Mouse (Mus musculus): ENCODE results near the gene Kank1. TPM values are rescaled to one million over a fixed set of nuclear protein-coding genes. Genes with fewer than 3 reads are reported as not detected.

The Kank1 gene
- total RNA-seq, 4 experiments from 2014 or later, result 13.2 to 15.3 (median 13.7) TPM

DNA sequence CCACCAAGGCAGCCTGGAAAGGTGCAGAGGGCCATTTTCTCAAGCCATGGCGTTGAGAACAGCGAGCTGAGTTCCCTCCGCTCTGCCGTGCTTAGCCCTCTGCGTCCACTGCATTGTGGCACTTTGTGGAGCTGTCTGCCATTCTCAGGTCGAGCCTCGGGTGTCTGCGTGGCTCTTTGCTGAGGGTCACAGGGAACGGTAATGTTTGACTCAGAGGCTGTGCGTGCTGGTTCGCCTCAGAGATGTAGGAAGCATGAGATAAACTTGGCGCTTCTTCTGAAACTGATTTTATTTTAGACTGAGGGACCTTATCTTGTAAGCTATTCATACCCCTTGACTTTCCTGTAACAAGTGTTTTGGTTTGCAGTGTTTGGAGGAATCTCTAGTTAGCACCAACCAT lies 72.0 kb downstream of the Kank1 start:
- DNase-seq (ENCODE audit: low spot score in 2 of 2), result no peak

DNA sequence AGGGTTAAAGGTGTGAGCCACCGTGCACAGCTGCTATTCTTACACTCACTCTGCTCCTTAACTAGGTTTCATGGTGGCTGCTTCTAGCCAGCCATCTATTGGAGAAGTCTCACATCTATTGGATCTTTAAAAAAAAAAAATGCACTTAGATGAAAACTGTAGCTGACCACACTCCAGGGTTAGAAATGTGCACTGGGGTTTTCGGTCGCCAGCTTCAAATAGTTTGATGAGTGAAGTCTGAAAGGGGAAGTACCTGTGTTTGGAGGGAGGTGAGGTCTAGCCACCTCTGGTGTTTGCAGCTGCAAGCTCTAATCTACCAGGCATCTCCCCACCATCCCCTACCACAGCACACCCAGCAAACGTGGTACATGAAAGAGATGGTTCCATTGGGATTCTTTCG lies 74.2 kb downstream of the Kank1 start:
- no peak for DNase-seq (ENCODE audit: low spot score in 2 of 2)

DNA sequence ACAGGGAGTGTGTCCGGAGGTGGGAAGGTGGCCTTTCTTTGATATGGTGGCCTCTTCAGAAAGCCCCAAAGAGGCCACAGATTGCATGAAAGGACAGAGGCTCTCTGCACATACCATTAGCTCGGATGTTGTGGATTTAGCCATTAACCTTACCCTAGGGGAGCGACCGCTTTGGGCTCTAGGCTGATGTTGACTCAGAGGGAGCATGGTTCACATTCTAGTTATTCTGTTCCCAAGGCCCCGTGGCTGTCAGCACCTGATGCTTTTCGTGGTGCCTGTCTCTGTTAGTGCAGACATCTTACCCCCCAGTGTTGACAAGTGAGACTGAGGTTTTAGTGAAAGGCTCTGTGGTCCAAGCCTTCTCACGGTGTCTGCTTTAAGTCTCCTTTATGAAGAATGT lies 74.9 kb downstream of the Kank1 start:
- no peak for DNase-seq (ENCODE audit: low spot score in 2 of 2)

DNA sequence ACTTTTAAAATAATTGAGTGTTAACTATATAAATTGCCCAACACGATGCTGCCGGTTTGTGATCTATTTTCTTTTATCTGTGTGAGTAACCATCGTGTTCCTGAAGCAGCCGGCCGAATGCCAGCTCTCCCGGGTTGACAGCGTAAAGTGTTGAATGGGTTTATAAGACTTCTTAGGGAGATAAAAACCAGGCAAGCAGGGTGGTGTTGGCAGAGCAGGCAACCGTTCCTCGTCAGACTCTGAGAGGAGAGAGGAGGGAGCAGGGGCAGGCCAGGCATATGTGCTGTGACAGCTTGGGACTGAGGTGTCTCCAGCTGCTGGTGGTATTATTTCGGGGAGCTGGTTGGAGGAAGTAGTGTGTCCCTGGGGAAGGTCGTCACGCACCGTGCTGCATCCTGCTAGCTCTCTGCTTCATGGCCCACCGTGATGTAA lies 78.7 kb downstream of the Kank1 start:
- peak; percentile 4 to 11 for DNase-seq (ENCODE audit: low spot score in 2 of 2)

DNA sequence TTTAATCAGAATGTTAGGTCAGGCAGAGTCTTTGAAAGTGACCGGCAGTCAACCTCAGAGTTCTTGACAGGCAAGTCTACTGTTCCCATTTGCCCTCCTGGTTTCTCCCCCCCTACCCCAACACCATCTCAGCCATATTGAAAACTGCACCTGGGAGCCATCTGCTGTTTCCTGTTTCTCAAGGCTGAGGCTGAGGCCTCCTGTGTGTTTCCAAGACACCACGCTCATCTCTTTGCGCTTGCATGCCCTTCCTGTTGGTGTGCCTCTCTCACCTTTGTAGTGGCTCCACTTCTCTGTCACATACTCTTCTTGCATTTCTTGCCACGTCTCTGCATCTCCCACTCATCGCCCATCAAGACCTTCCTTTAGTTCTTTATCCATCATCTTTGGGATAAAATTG lies 79.2 kb downstream of the Kank1 start:
- no peak for DNase-seq (ENCODE audit: low spot score in 2 of 2)

DNA sequence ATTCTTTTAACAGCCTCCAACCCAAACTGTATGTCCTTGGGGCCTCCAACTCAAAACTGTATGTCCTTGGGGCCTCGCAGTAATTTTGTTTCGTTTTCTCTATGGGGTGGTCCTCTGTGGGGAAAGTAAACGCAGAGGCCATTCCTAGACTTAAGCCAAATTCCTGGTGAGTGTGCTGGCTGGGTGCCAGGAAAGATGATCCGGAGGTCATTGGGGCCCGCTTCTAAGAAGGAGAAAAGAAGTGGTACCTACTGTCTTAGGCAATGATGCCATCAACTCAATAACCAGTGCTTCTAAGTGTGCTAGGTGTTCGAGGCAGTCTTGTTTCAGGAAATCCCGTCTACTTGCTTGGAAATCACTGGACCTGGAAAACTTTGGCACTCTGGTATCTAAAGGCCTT lies 87.5 kb downstream of the Kank1 start:
- DNase-seq (ENCODE audit: low spot score in 2 of 2), result no peak

DNA sequence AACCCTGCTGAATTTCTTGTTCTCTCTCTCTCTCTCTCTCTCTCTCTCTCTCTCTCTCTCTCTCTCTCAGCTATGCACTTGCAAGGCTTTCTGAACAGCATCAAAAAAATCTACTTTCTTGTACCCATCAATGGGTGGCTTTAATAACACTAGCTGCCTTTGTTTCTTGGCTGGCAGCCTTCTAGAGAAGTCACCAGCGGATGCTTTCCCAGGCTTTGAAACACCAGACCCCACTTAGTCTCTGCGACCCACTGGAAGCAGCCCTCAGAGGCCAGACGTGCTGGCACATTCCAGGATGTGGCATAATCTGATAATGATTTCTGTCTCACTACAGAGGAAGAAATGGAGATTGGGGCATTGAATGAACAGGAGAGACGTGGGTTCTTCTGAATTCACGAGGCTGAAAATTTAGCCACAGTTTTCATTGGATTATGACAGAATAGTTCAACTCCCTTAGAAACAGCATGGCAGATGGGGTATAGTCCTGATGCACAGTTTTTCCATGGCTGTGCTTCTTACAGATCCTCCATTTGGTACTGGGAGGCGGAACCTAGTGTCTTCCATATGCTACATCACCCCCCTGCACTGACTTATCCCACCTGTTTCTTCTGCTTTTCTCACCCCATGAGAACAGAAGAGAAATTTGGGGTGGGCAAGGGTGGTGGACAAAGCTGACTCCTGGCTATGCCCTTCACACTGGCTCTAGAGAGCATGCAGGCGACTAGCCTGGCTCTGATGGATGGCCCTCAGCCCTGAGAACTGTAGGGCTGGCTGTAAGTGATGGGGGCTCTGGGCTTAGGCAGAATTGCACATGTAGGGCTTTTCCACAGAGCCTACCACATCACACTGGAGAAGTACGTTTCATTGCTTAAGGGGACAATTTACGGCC lies 88.6 kb downstream of the Kank1 start:
- peak in 1 of 2 experiments; percentile 9 for DNase-seq (ENCODE audit: low spot score in 2 of 2)

DNA sequence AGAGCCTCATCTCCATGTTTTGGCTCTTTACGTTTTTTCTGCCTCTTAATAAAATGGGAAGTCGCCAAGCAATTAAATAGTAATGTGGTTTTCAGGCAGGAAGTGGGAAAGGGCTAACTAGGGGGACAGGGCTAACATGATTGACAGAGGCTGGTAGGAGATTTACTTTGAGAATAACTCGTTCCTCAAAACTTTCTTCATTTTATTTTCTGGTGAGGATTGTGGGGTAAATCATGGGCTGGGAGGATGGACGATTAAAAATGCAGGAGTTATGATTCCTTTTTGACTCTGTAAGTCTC lies 89.2 kb downstream of the Kank1 start:
- DNase-seq (ENCODE audit: low spot score in 2 of 2), result no peak

DNA sequence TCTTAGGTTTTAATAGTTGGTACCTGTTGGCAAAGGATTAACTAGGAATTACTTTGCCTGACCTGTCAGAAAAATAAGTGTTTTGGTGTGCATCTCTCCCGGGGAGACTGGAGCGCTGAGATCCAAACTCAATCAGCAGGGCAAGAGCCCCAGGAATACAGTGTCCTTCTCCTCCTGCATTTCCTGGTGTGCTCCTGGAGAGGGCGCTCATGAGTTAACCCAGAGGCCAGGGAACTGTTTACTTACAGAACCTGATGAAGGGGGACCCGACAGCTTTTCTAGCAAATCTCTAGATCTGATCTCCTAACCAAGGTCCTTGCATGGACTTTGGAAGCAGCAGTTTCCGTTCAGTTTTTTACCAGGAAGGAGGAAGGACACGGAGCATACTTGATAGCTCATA lies 90.9 kb downstream of the Kank1 start:
- no peak for DNase-seq (ENCODE audit: low spot score in 2 of 2)

DNA sequence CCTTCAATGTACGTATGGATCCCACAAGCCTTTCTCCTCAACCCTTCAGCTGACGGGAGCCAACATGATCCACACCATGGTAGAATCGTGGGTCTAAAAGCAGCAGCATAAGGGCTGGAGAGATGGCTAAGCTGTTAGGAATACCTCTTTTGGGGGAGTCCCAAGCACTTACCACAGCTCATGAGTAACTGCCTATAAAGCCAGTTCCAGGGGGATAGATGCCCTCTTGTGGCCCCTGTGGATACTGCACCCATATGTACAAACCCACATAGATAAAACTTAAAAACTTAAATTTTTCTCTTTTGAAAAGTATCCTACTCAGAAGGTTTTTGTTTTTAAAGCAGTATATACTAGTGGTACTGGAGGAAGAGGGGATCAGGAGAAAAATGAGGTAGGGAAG lies 97.6 kb downstream of the Kank1 start:
- no peak for DNase-seq (ENCODE audit: low spot score in 2 of 2)

DNA sequence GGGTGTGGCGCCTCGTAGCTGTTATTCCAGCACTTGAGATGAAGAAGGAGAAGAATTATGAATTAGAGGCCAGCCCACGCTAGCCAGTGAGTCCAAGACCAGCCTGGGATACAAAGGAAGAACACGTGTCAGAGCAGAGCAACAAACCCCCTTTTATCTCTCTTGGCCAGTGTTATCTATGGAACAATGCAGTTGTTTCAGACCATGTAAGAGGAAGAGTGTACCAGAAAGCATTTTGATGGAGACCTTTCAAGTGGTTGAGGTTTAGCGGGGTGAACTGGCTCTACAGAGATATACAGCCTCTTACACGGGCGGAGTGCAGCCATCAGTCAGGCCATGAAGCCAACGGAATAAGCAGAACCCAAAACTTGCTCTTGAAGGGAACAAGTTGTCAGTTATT lies 100.0 kb downstream of the Kank1 start:
- DNase-seq (ENCODE audit: low spot score in 2 of 2), result no peak

DNA sequence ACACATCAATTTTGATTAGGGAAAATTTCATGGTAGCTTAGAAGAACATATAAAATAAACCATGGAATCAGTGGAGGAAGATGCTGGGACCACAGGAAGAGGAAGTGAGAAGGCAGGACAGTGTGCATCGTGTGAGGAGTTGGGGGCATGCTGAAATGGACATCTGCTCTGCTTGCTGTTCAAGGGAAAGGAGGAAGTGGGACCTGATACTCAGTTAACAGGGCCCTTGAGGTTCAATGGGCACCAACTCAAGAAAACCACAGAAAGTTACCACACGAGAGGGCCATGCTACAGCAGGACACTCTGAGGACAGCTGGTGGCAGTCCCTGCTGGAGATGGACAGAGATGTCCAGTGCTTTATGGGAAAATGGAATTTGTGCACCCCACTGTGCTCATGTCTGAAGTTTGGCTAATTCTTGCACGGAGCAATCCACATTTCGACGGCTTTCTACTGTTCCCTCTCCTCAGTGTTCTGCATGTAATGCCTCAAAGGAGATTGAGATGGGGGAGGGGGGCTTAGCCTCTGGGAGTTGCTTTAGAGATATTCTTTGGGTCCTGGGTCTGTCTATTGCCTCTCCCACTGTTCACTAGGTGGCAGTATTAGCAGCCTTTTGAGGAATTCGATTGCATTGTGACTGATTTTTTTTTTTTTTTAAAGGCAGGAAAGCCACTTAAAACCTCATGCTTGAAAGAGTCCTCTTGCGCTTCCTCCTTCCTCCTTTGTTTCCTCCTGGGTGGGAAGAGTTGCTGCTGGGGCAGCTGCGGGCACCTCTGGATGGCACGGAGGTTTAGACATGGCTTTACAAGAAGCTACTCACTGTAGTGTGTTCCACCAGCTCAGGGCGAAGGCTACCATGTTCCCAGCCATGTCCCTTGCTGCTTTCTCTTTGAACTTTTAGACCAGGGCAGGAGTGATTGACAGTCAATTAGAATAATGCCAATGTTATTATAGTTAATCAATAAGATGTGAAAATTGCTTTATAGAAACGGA lies 104.2 kb downstream of the Kank1 start:
- no peak for DNase-seq (ENCODE audit: low spot score in 2 of 2)

DNA sequence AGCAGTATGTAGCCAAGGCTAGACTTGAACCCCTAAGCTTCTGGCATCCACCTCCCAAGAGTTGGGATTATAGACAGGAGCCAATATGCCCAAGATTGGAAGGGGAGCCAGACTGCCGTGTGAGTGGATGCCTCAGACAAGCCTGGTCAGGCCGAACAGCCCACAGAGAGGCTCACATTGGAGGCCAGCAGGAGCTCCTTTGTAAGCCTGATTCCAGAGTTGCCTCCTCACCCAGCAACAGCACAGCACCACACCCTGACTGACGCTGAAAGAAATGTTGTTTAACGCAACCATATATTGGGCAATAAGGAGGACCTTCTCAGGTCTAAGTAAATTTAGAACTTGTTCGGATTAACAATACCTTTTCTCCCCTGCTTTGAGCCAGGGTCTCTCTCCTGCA lies 105.3 kb downstream of the Kank1 start:
- DNase-seq (ENCODE audit: low spot score in 2 of 2), result no peak

DNA sequence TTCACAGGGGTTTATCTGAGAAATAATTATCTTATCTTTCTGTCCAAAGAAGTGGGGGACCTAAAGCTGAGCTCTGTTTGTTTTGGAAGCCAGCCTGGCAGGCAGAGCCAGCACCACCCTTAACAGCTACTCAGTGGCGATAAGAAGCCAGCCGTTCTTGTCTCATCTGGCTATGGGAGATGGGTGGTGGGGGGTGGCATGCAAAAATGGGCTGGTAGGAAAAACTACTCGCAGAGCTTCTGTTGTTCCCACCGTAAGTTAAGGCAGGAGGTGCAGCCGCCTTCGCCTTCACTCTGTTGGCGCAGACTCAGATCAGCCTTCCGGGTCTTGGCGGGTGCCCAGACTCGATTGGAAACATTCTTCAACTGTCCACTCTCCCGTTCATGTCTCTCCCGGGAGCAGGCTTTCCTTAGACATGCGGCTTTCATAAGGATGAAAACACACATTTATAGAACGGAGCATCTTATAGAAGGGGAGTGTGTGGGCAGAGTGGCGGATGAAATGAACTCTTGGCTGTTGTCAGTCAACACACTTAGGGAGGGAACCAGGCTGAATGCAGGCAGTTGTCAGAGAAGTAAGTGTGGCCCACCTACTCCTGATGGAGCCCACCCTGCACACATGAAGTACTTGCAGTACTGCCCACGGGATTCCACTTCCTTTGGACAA lies 107.0 kb downstream of the Kank1 start:
- DNase-seq (ENCODE audit: low spot score in 2 of 2), result no peak

DNA sequence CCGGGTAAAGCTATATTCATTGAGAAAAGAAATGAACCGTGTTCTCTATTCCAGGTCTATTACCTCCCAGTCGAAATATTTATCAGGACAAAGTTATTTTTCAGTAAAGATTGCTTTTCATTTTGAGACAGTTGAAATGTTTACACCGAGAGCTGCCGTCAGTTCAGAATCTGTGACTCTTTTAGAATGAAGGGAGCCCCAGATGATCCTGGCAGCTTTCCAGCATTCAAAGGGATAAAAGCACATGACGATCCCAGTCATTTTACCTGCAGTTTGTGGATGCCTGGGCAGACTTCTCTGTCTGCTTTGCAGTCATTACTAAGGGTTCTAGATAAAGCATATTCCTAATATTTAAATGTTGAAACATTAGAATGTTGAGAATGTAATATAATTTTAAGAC lies 107.6 kb downstream of the Kank1 start:
- no peak for DNase-seq (ENCODE audit: low spot score in 2 of 2)

DNA sequence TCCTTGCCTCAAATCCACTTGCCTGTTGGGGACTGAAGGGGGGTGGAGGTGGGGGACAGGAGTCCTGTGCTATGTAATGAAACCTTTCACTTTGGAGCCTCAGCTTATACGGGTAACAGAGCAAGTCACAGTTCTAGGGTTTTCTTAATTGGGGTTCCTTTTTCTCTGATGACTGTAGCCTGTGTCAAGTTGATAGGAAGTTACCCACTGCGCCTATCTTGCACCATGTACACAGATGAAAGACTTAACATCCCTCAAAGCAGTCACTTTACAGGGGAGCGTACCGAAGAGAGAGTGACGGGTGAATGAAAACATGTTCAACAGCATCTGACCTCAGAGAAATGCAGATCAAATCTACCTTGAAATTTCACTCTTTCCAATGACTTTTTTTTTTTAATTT lies 109.2 kb downstream of the Kank1 start:
- no peak for DNase-seq (ENCODE audit: low spot score in 2 of 2)

DNA sequence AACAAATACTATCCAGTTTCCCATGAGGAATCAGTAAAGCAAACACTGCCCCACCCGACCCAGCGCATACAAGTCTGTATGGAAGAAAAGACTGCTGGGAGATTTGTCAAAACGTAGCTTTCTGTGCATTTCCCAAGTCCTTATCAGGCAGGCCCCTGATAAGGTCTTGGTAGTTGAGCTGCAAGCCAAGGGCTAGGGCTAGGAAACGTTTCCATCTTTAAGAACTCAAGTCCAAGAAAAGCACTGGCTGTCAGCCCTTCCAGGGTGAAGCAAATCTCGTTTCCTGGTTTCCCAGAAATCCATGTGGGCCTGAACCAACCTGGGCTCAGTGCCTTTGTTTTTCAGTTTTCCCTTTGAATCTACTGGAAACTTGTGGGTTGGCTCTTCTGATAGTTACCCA lies 110.7 kb downstream of the Kank1 start:
- DNase-seq (ENCODE audit: low spot score in 2 of 2), result no peak

DNA sequence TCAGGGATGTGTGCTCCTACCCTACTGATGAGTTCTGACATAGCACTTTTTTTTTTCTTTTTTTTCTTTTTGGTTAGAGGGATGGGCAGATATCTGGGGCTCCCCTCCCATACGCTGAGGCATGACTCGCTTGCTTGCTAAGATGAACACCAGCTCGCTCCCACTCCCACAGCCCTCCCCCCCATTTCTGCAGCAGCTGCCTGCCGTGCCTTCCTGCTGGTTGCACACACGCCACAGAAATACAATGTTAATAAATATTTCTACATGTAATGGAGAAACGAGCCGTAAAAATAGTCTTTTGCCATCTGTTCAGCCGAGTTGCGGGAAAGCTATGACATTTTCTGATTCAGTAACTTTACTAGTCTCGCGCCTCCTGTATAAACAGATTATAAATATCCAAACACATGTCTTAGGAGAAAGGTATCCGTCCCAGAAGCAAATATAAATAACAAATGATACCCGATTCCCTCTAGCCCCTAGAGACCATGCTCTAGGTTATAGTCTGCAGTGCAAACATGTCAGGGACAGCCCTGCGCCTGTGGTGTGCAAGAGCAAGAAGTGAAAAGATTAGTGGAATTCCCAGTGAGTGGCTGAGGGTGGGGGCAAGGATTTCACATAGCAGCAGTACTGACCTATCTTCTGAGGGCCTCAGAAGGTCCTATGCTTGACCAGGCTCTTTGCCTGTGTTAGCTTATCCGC lies 114.6 kb downstream of the Kank1 start:
- DNase-seq (ENCODE audit: low spot score in 2 of 2), result peak in 1 of 2 experiments; percentile 12

DNA sequence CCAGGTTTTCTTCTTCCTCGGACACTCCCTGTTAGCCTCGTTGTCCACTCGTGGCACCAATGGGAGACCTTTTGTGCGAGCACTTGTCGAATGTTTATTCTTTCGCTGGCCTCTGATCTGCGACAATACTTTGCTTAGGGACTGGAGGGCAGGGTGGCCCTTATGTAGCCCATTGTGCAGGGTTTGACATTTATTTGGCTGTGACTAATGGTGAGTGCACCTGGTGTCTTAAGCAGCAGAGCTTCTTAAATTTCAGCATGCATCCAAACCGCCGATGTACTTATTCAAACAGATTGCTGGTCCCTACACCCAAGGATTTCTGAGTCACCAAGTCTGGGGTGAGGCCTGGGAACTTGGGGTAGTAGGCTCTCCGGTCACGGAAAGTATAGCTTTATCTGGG lies 120.3 kb downstream of the Kank1 start:
- no peak for DNase-seq (ENCODE audit: low spot score in 2 of 2)

DNA sequence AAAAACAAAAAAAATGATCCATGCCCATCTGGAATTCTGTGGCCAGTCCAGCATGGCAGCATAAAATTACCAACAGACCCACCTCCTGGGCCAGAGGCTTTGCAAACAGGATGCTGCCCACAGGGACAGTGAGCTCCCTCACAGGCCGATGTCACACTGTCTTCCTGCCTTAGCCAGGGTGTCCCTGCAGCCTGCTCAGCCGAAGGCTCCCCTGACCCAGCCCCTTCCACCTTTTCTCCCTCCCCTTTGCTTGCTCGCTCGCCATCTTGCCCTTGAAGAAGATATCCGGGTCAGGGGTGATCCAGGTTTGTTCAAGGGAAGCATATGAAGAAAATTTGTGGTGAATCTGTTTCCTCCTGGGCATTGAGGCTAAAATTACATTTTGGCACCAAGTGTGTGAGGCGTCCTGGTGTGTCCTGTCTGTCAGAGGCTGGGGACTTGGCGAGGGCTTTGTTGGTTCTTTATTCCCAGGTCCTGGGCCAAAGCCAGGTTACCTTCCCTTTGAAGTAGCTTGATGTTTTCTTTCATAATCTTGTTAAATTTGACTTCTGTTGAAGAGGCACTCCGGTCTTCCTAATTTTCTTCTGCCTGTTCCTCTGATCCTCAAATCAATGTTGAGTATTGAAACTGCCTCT lies 121.8 kb downstream of the Kank1 start:
- DNase-seq (ENCODE audit: low spot score in 2 of 2), result no peak

DNA sequence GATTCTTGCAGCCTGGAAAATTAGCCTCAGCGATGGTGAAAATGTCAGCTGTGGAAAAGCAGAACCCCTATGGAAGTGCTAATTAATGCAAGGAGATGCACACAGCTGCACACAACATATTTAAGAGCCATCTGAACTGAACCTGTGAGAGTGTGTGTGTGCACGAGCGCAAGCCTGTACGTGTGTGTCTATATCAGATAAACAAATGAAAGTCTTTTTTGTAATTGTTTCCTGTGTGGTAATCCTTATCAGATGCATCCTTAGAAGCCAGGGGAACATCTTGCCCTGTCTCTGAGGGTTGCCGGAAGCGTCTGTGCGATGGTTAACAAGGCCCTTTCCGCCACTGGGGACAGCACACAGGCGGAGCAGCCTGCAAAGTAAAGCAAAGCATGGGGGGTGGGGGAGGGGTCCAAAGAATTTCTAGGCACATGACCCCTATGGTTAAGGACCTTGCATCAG lies 123.8 kb downstream of the Kank1 start:
- no peak for DNase-seq (ENCODE audit: low spot score in 2 of 2)
